8 mouse cellular contexts compared by ENCODE assay signal in the genomic region with DNA sequence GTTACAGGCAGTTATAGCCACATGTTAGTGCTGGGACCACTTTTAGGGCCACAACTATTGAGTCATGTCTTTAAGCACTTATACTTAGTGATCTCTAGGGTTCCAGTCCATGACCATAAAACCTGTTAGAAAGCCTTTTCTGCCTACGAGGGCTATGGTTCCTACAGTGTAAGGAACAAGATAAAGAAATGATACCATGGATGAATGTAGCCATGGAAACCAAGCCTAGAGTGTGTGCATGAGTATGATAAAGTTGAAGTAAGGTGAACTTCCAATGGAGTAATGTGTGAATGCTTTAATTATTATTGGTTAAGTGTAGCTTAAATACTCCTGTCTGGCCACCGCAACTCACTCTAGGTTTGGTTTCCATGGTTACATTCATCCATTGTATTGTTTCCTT. TPM values are rescaled to one million over a fixed set of nuclear protein-coding genes. Genes with fewer than 3 reads are reported as not detected.
DNase-seq lines count a peak whose midpoint lies in the region; ATAC-seq lines count a peak whose summit lies in the region.

No protein-coding gene starts in this region.

- H3K4me1 ChIP-seq in lung, embryonic 16.5 days (replicated peaks; ENCODE audit: control insufficient read depth, insufficient read depth, low read length) = peaks cover 11% of the 10 kb centered on the region
- H3K4me1 ChIP-seq in erythroblast, embryonic 14.5 days (ENCODE audit: control insufficient read depth) = peaks cover 55% of the 10 kb centered on the region
- H3K4me1 ChIP-seq in limb, embryonic 12.5 days (replicated peaks) = peaks cover 11% of the 10 kb centered on the region
- H3K4me1 ChIP-seq in neural tube, embryonic 15.5 days = peaks cover 20% of the 10 kb centered on the region

- H3K27ac ChIP-seq in lung, embryonic 16.5 days (ENCODE audit: low read length) = no peak overlapping the region
- no peak overlapping the region for H3K27ac ChIP-seq in limb, embryonic 12.5 days
- H3K27ac ChIP-seq in neural tube, embryonic 15.5 days (replicated peaks) = no peak overlapping the region

- H3K4me2 ChIP-seq in lung, embryonic 16.5 days (ENCODE audit: low read depth, low read length) = peak overlapping the region; percentile 67
- peak overlapping the region; percentile 61 for H3K4me2 ChIP-seq in limb, embryonic 12.5 days
- H3K4me2 ChIP-seq in neural tube, embryonic 15.5 days = peak overlapping the region; percentile 59

- DNase-seq in lung, postnatal 36 days = no peak
- no peak for DNase-seq in yolk sac, embryonic 10.5 days (ENCODE audit: low spot score)
- no peak for DNase-seq in ovary, adult 18-20 months (ENCODE audit: low spot score)
- DNase-seq in lung, postnatal 25 days (ENCODE audit: low spot score) = no peak

- H3K9me3 ChIP-seq in lung, embryonic 16.5 days (ENCODE audit: control insufficient read depth, low read length) = no peaks in the 10 kb centered on the region
- peaks cover 14% of the 10 kb centered on the region for H3K9me3 ChIP-seq in erythroblast, embryonic 14.5 days (ENCODE audit: control insufficient read depth, low read length)
- H3K9me3 ChIP-seq in limb, embryonic 12.5 days = no peaks in the 10 kb centered on the region
- no peaks in the 10 kb centered on the region for H3K9me3 ChIP-seq in neural tube, embryonic 15.5 days (replicated peaks)

- peak overlapping the region; percentile 76 for H3K4me3 ChIP-seq in lung, embryonic 16.5 days (ENCODE audit: low read length)
- peak overlapping the region; percentile 93 for H3K4me3 ChIP-seq in erythroblast, embryonic 14.5 days (replicated peaks)
- peak overlapping the region; percentile 80 for H3K4me3 ChIP-seq in limb, embryonic 12.5 days (replicated peaks)
- peak overlapping the region; percentile 97; the same call in 1 of the 2 replicates for H3K4me3 ChIP-seq in neural tube, embryonic 15.5 days (replicated peaks)

- H3K36me3 ChIP-seq in lung, embryonic 16.5 days (ENCODE audit: control insufficient read depth, insufficient read depth, low read length) = peaks cover 21% of the 10 kb centered on the region
- H3K36me3 ChIP-seq in erythroblast, embryonic 14.5 days (ENCODE audit: control insufficient read depth) = peaks cover 55% of the 10 kb centered on the region
- H3K36me3 ChIP-seq in limb, embryonic 12.5 days = peaks cover 42% of the 10 kb centered on the region
- peaks cover 25% of the 10 kb centered on the region; the same call in 1 of the 2 replicates for H3K36me3 ChIP-seq in neural tube, embryonic 15.5 days

- ATAC-seq in lung, embryonic 16.5 days (ENCODE audit: low read depth) = no peak
- no peak for ATAC-seq in limb, embryonic 12.5 days (ENCODE audit: insufficient number of reproducible peaks, insufficient read depth, low FRiP score, low TSS enrichment, low read depth)
- ATAC-seq in neural tube, embryonic 15.5 days (ENCODE audit: low FRiP score) = no peak

- 0 out of 2 replicates have a peak overlapping the region, but pooled peaks have one; percentile 28 for H3K9ac ChIP-seq in lung, embryonic 16.5 days (ENCODE audit: low read length)
- no peak overlapping the region for H3K9ac ChIP-seq in limb, embryonic 12.5 days (replicated peaks)
- H3K9ac ChIP-seq in neural tube, embryonic 15.5 days (replicated peaks) = no peak overlapping the region

- 74% methylated on average over 2 of the region's 2 CpGs for WGBS in lung, embryonic 16.5 days
- 89% methylated on average over 2 of the region's 2 CpGs for WGBS in limb, embryonic 12.5 days
- WGBS in neural tube, embryonic 15.5 days = 63% methylated on average over 2 of the region's 2 CpGs

- H3K27me3 ChIP-seq in lung, embryonic 16.5 days (ENCODE audit: control insufficient read depth, insufficient read depth, low read depth, low read length) = no peaks in the 10 kb centered on the region
- H3K27me3 ChIP-seq in erythroblast, embryonic 14.5 days (ENCODE audit: control insufficient read depth) = no peaks in the 10 kb centered on the region
- H3K27me3 ChIP-seq in limb, embryonic 12.5 days = no peaks in the 10 kb centered on the region
- H3K27me3 ChIP-seq in neural tube, embryonic 15.5 days (replicated peaks) = no peaks in the 10 kb centered on the region

RNA-seq across cellular contexts. Expression of a gene that starts 1.8 kb away (rescaled TPM):
- 46.7 and 49.0 TPM in 2 replicates for polyA plus RNA-seq in lung, embryonic 16.5 days (2015; fragmentation: Nextera tagmentation; extraction: Ambion mirVana)
- polyA plus RNA-seq in erythroblast, embryonic 14.5 days (2012) = 0.14 and 0.28 TPM in 2 replicates
- polyA plus RNA-seq in limb, embryonic 12.5 days (2016; fragmentation: Nextera tagmentation; extraction: Ambion mirVana) = 61.7 and 66.2 TPM in 2 replicates
- polyA plus RNA-seq in neural tube, embryonic 15.5 days (2015; fragmentation: Nextera tagmentation; extraction: Ambion mirVana) = 25.5 and 34.4 TPM in 2 replicates

Comparison
In these comparisons a context has a peak if more than half of its experiments do, and no peak if none do; other contexts are left out.
1. RNA of a gene that starts 1.8 kb away (polyA plus RNA-seq): 61.7 to 66.2 TPM in limb, embryonic 12.5 days, 46.7 to 49.0 TPM in lung, embryonic 16.5 days and 25.5 to 34.4 TPM in neural tube, embryonic 15.5 days; 0.14 to 0.28 TPM in erythroblast, embryonic 14.5 days; every median in the first group is over 10 times any median in the second.
2. Peak in every context shown above with its lines, with median percentiles within 50 percentile points of each other: H3K4me2 ChIP-seq and H3K4me3 ChIP-seq.